ENCODE assay signal across 9 mouse cellular contexts in the genomic region with DNA sequence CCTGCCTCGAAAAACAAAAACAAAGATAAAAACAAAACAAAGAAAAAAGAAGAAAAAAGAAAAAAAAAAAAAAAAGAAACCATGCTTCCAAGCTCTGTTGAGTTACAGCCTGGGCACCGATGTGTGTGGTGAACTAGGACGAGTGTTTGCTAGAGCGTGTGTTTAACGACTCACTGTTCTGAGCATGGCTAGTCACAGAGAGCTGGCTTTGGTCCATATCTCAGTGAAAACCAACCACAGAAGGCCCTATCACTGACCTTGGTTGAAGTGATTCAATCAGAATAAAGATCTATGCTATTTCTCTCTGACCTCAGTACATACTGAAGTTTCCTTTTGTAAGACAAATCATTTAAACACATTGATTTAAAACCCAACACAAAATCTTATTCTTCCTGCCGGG.
"Had no signal": no experiment of that assay in that cellular context is flagged by ENCODE, and none has a peak within 500 bp of the region (broad histone marks: within the 10 kb centered on the region; RNA-seq: fewer than 3 reads in every experiment).

No protein-coding gene starts in this region.

- DNase-seq: kidney, adult 11 months; kidney, postnatal 10 days; left cerebral cortex, postnatal 4 days; lung, embryonic 14.5 days; lung, postnatal 10 days; right cerebral cortex, postnatal 4 days; spleen, adult 18-20 months; thymus, adult 2 months; thymus, postnatal 25 days had no signal
